Mouse (Mus musculus): ENCODE data around the gene Phkg2. TPM values are rescaled to one million over a fixed set of nuclear protein-coding genes. Genes with fewer than 3 reads are reported as not detected.

Phkg2 gene
- polyA plus RNA-seq, 1 experiment from 2014 or later: 62.2 TPM

- Histone ChIP-seq H3K27ac (ENCODE audit: low read depth, low read length) (no peak overlapping the region), H3K4me1 (ENCODE audit: control insufficient read depth, insufficient read depth, low read length) (no peaks in the 10 kb centered on the region), H3K36me3 (ENCODE audit: control insufficient read depth, insufficient read depth, low read length) (no peaks in the 10 kb centered on the region), H3K4me3 (ENCODE audit: low read depth, low read length) (no peak overlapping the region), H3K9me3 (replicated peaks; ENCODE audit: control insufficient read depth, low read length) (no peaks in the 10 kb centered on the region), H3K9ac (ENCODE audit: low read length) (no peak overlapping the region), H3K27me3 (replicated peaks; ENCODE audit: control insufficient read depth, insufficient read depth, low read length) (no peaks in the 10 kb centered on the region), H3K4me2 (ENCODE audit: low read length) (no peak overlapping the region)
- ATAC-seq: no peak
- DNase-seq (ENCODE audit: low spot score): no peak
- 91% methylated on average over 4 of the region's 4 CpGs for WGBS
Measured at GRCm38 (mm10) chr7:127626471-127626870, 53.3 kb downstream of the Phkg2 start.

GRCm38 (mm10) chr7:127628646-127629045 is 55.5 kb downstream of the Phkg2 start:
- Histone ChIP-seq H3K27me3 (replicated peaks; ENCODE audit: control insufficient read depth, insufficient read depth, low read length) (no peaks in the 10 kb centered on the region), H3K4me3 (ENCODE audit: low read depth, low read length) (no peak overlapping the region), H3K4me1 (ENCODE audit: control insufficient read depth, insufficient read depth, low read length) (no peaks in the 10 kb centered on the region), H3K36me3 (ENCODE audit: control insufficient read depth, insufficient read depth, low read length) (no peaks in the 10 kb centered on the region), H3K9me3 (replicated peaks; ENCODE audit: control insufficient read depth, low read length) (no peaks in the 10 kb centered on the region), H3K27ac (ENCODE audit: low read depth, low read length) (no peak overlapping the region), H3K4me2 (ENCODE audit: low read length) (no peak overlapping the region), H3K9ac (ENCODE audit: low read length) (no peak overlapping the region)
- WGBS: 87% methylated on average over 5 of the region's 5 CpGs
- DNase-seq (ENCODE audit: low spot score) (no peak), ATAC-seq (no peak)

DNA sequence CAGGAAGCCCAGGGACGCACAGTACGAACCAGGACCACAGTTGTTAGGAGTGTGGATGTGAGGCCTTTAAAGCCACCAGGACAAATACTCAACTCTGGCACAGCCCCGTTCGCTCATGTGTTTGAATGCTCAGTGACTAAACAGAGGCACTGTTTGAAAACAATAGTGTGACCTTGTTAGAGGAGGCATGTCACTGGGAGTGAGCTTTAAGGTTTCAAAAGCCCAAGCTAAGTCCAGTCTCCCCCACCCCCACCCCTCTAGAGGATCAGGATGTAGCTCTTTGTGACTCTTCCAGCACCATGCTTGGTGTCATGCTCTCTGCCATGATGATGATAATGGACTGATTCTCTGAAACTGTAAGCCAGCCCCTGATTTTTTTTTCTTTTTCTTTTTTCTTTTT is 58.3 kb downstream of the Phkg2 start:
- no peak overlapping the region for H3K27ac ChIP-seq (ENCODE audit: low read depth, low read length)
- DNase-seq (ENCODE audit: low spot score) (no peak), ATAC-seq (no peak)
- H3K27me3 ChIP-seq (replicated peaks; ENCODE audit: control insufficient read depth, insufficient read depth, low read length): no peaks in the 10 kb centered on the region
- no peaks in the 10 kb centered on the region for H3K9me3 ChIP-seq (replicated peaks; ENCODE audit: control insufficient read depth, low read length)
- H3K9ac ChIP-seq (ENCODE audit: low read length): no peak overlapping the region
- H3K36me3 ChIP-seq (ENCODE audit: control insufficient read depth, insufficient read depth, low read length): no peaks in the 10 kb centered on the region
- H3K4me1 ChIP-seq (ENCODE audit: control insufficient read depth, insufficient read depth, low read length): no peaks in the 10 kb centered on the region; the same call in 1 of the 2 replicates
- H3K4me2 ChIP-seq (ENCODE audit: low read length): no peak overlapping the region
- WGBS: 51% methylated on average over 4 of the region's 4 CpGs
- no peak overlapping the region for H3K4me3 ChIP-seq (ENCODE audit: low read depth, low read length)

Other genes starting within 250 kb of the Phkg2 start
- 3.5 and 3.6 TPM in 2 replicates for gene Zfp768, start 227.8 kb upstream of the Phkg2 start, polyA plus RNA-seq (2014; fragmentation: Nextera tagmentation; extraction: Ambion mirVana)
- 4.0 and 7.0 TPM in 2 replicates for gene Zfp747, start 197.3 kb upstream of the Phkg2 start, polyA plus RNA-seq (2014; fragmentation: Nextera tagmentation; extraction: Ambion mirVana)
- gene 9130019O22Rik, start 186.2 kb upstream of the Phkg2 start, polyA plus RNA-seq (2014; fragmentation: Nextera tagmentation; extraction: Ambion mirVana): 5.5 and 6.6 TPM in 2 replicates
- gene E430018J23Rik, start 179.7 kb upstream of the Phkg2 start, polyA plus RNA-seq (2014; fragmentation: Nextera tagmentation; extraction: Ambion mirVana): 7.4 and 7.5 TPM in 2 replicates
- 4.4 and 4.5 TPM in 2 replicates for gene Zfp764, start 166.5 kb upstream of the Phkg2 start, polyA plus RNA-seq (2014; fragmentation: Nextera tagmentation; extraction: Ambion mirVana)
- 32.9 and 36.1 TPM in 2 replicates for gene Zfp688, start 151.3 kb upstream of the Phkg2 start, polyA plus RNA-seq (2014; fragmentation: Nextera tagmentation; extraction: Ambion mirVana)
- 12.7 TPM in 2 replicates for gene Zfp689, start 124.2 kb upstream of the Phkg2 start, polyA plus RNA-seq (2014; fragmentation: Nextera tagmentation; extraction: Ambion mirVana)
- 44.7 and 48.5 TPM in 2 replicates for gene Prr14, start 113.7 kb upstream of the Phkg2 start, polyA plus RNA-seq (2014; fragmentation: Nextera tagmentation; extraction: Ambion mirVana)
- 8.9 and 10.2 TPM in 2 replicates for gene Fbrs, start 94.1 kb upstream of the Phkg2 start, polyA plus RNA-seq (2014; fragmentation: Nextera tagmentation; extraction: Ambion mirVana)
- gene Srcap, start 61.4 kb upstream of the Phkg2 start, polyA plus RNA-seq (2014; fragmentation: Nextera tagmentation; extraction: Ambion mirVana): 25.3 and 43.6 TPM in 2 replicates
- gene Gm42715, start 53.8 kb upstream of the Phkg2 start, polyA plus RNA-seq (2014; fragmentation: Nextera tagmentation; extraction: Ambion mirVana): 12.6 and 16.6 TPM in 2 replicates
- gene Tmem265, start 11.9 kb upstream of the Phkg2 start, polyA plus RNA-seq (2014; fragmentation: Nextera tagmentation; extraction: Ambion mirVana): 4.1 and 4.7 TPM in 2 replicates
- 12.5 and 12.8 TPM in 2 replicates for gene Ccdc189, start 15.3 kb downstream of the Phkg2 start, polyA plus RNA-seq (2014; fragmentation: Nextera tagmentation; extraction: Ambion mirVana)
- gene Rnf40, start 15.4 kb downstream of the Phkg2 start, polyA plus RNA-seq (2014; fragmentation: Nextera tagmentation; extraction: Ambion mirVana): 26.2 and 39.6 TPM in 2 replicates
- gene Zfp629, start 42.5 kb downstream of the Phkg2 start, polyA plus RNA-seq (2014; fragmentation: Nextera tagmentation; extraction: Ambion mirVana): 20.8 and 24.2 TPM in 2 replicates
- 40.8 and 45.7 TPM in 2 replicates for gene Bcl7c, start 135.6 kb downstream of the Phkg2 start, polyA plus RNA-seq (2014; fragmentation: Nextera tagmentation; extraction: Ambion mirVana)
- gene Ctf1, start 139.4 kb downstream of the Phkg2 start, polyA plus RNA-seq (2014; fragmentation: Nextera tagmentation; extraction: Ambion mirVana): 5.3 and 5.9 TPM in 2 replicates
- 0.09 TPM in 1 of 2 replicates, not detected in the other for gene Ctf2, start 158.8 kb downstream of the Phkg2 start, polyA plus RNA-seq (2014; fragmentation: Nextera tagmentation; extraction: Ambion mirVana)
- gene Fbxl19, start 171.2 kb downstream of the Phkg2 start, polyA plus RNA-seq (2014; fragmentation: Nextera tagmentation; extraction: Ambion mirVana): 7.2 and 7.8 TPM in 2 replicates
- 3.3 and 4.2 TPM in 2 replicates for gene Orai3, start 196.5 kb downstream of the Phkg2 start, polyA plus RNA-seq (2014; fragmentation: Nextera tagmentation; extraction: Ambion mirVana)
- 17.0 and 18.0 TPM in 2 replicates for gene Setd1a, start 203.3 kb downstream of the Phkg2 start, polyA plus RNA-seq (2014; fragmentation: Nextera tagmentation; extraction: Ambion mirVana)
- gene Gm49388, start 212.3 kb downstream of the Phkg2 start, polyA plus RNA-seq (2014; fragmentation: Nextera tagmentation; extraction: Ambion mirVana): not detected in 2 replicates
- 6.9 and 9.7 TPM in 2 replicates for gene Hsd3b7, start 227.3 kb downstream of the Phkg2 start, polyA plus RNA-seq (2014; fragmentation: Nextera tagmentation; extraction: Ambion mirVana)

Data from forebrain, embryonic 14.5 days (tissue).